Mouse (Mus musculus) heart, adult 8-10 months (tissue): ENCODE results near the gene Invs. TPM values are rescaled to one million over a fixed set of nuclear protein-coding genes. Genes with fewer than 3 reads are reported as not detected.

Source experiments
- DNase-seq: peaks from one replicate; pipeline ENCODE4 v3.0.0; 2022; ENCODE audit warnings: low spot score
- total RNA-seq, 4 experiments: library from RNA; stranded (reverse); gene quantifications; 2 replicates each; pipeline ENCODE4 v1.2.4; 2022

The Invs gene
- total RNA-seq, 4 experiments from 2014 or later, result 2.0 to 2.6 (median 2.4) TPM

GRCm38 (mm10) chr4:48458436-48458835, 178.9 kb downstream of the Invs start:
- no peak for DNase-seq

- DNase-seq, result no peak
These were observed 181.5 kb downstream of the Invs start for GRCm38 (mm10) chr4:48461060-48461459.

GRCm38 (mm10) chr4:48470977-48471376, 191.4 kb downstream of the Invs start:
- DNase-seq, result no peak

- DNase-seq, result no peak
These were observed 192.7 kb downstream of the Invs start for GRCm38 (mm10) chr4:48472052-48472791.

- peak; percentile 87 for DNase-seq
These were observed 193.5 kb downstream of the Invs start, which contains the start of gene Tex10 for GRCm38 (mm10) chr4:48472792-48473650. TSS of gene Tex10 (minus strand) at chr4:48473459.

GRCm38 (mm10) chr4:48473651-48474011, 194.1 kb downstream of the Invs start:
- DNase-seq, result no peak

- DNase-seq, result no peak
These were observed 201.7 kb downstream of the Invs start for GRCm38 (mm10) chr4:48481287-48481686.

Other genes with a start within 250 kb of the Invs start
- 1 to 10 TPM; 1.5 to 4.7 (median 2.9) TPM for gene Nr4a3, start 234.6 kb upstream of the Invs start, total RNA-seq
- 10 to 100 TPM; 21.9 to 32.9 (median 29.3) TPM for gene Stx17, start 154.8 kb upstream of the Invs start, total RNA-seq
- gene Erp44, start 202 bp upstream of the Invs start, total RNA-seq, result 10 to 100 TPM; 23.4 to 27.4 (median 25.4) TPM
- 10 to 100 TPM in 1 of 4 experiments, 1 to 10 TPM in 3; 7.6 to 10.3 (median 8.3) TPM for gene Tex10, start 193.7 kb downstream of the Invs start, total RNA-seq